Mouse (Mus musculus) cerebellum, postnatal 10 days (tissue): Measurements from ENCODE around the gene Hist1h3g.
"Not testable (repeated sequence)": the region's sequence is repeated elsewhere in the genome, so short reads cannot be mapped to it uniquely, and the experiment has no call there.

Source experiments
- DNase-seq, 2 experiments: peaks; one replicate each; pipeline ENCODE4 v3.0.0; 2021; ENCODE audit warnings: mixed read lengths in 2 of 2

The Hist1h3g gene

GRCm38 (mm10) chr13:23536076-23536822 is 1.0 kb downstream of the Hist1h3g start:
- no peak for DNase-seq

- DNase-seq, result no peak
These were observed 1.9 kb downstream of the Hist1h3g start for GRCm38 (mm10) chr13:23537006-23537710.

- no peak for DNase-seq
These were observed 3.0 kb downstream of the Hist1h3g start for GRCm38 (mm10) chr13:23538249-23538648.

- not testable (repeated sequence) for DNase-seq
These were observed 4.6 kb downstream of the Hist1h3g start for GRCm38 (mm10) chr13:23539821-23540220.

- no peak for DNase-seq
These were observed 6.3 kb downstream of the Hist1h3g start for GRCm38 (mm10) chr13:23541497-23541896.

- not testable (repeated sequence) for DNase-seq
These were observed 7.2 kb downstream of the Hist1h3g start for GRCm38 (mm10) chr13:23542225-23542980.

GRCm38 (mm10) chr13:23542999-23543607 is 7.9 kb downstream of the Hist1h3g start, which contains the start of gene Hist1h2bh:
Gene Hist1h2bh, minus strand, starts transcription at chr13:23543392.
- DNase-seq, result peak; percentile 65 to 70

GRCm38 (mm10) chr13:23543965-23544786 is 9.0 kb downstream of the Hist1h3g start, which contains the start of gene Hist1h3f:
Gene Hist1h3f, plus strand, starts transcription at chr13:23544052.
- DNase-seq, result peak; percentile 77 to 86

GRCm38 (mm10) chr13:23544787-23545120 is 9.5 kb downstream of the Hist1h3g start:
- peak in 1 of 2 experiments; percentile 29 for DNase-seq

- DNase-seq, result no peak
These were observed 11.5 kb downstream of the Hist1h3g start for GRCm38 (mm10) chr13:23546694-23547093.

- no peak for DNase-seq
These were observed 15.5 kb downstream of the Hist1h3g start for GRCm38 (mm10) chr13:23550761-23551145.

- peak; percentile 93 to 94 for DNase-seq
These were observed 16.1 kb downstream of the Hist1h3g start, which contains the start of gene Hist1h4f for GRCm38 (mm10) chr13:23551146-23551834. Gene Hist1h4f, minus strand, starts transcription at chr13:23551648.

GRCm38 (mm10) chr13:23551931-23552914 is 17.0 kb downstream of the Hist1h3g start:
- DNase-seq, result no peak

- no peak for DNase-seq
These were observed 17.7 kb downstream of the Hist1h3g start, which contains the start of gene Hist1h1d for GRCm38 (mm10) chr13:23552962-23553361. Gene Hist1h1d, plus strand, starts transcription at chr13:23553262.

- DNase-seq, result peak in 1 of 2 experiments; percentile 14
These were observed 19.2 kb downstream of the Hist1h3g start for GRCm38 (mm10) chr13:23554393-23554792.

GRCm38 (mm10) chr13:23554925-23555838 is 20.0 kb downstream of the Hist1h3g start:
- DNase-seq, result peak; percentile 75 to 78

GRCm38 (mm10) chr13:23555839-23556416 is 20.7 kb downstream of the Hist1h3g start:
- DNase-seq, result peak; percentile 78 to 83

- DNase-seq, result no peak
These were observed 21.7 kb downstream of the Hist1h3g start for GRCm38 (mm10) chr13:23556906-23557305.
